Mouse (Mus musculus): ENCODE data around the gene Ptges.
"Not testable (repeated sequence)": the region's sequence is repeated elsewhere in the genome, so short reads cannot be mapped to it uniquely, and the experiment has no call there.

The Ptges gene

DNA sequence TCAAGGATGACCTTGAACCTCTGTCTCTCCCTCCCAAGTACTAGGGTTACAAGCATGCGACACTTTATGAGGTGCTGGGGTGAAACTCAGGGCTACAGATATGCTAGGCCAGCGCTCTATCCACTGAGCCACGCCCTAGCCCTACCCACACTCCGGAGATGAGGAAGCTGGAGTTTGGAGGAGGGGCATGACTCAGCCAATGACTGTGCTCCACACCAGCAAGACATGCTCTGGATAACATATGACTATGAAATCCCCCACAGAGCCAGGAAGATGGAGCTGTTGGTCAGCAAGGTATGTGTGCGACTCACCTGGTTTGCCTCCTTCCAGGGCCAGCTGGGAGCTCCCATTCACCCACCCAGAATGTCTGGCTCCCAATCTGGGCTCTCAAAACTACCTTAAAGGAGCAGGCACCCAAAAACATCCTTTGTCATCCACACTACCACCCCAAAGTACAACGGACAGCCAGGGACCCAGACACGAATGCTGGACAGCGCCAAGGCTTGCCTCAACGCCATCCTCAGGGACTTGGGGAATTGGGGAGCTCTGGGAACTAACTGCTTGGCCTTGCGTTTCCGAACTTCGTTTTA lies 675 bp downstream of the Ptges start:
- DNase-seq (ENCODE audit: low spot score in 2 of 2): peak in 1 of 2 experiments; percentile 30

- DNase-seq (ENCODE audit: low spot score in 2 of 2): peak in 1 of 2 experiments; percentile 76
These were observed 1.6 kb downstream of the Ptges start for GRCm38 (mm10) chr2:30927844-30928628.

- no peak for DNase-seq (ENCODE audit: low spot score in 2 of 2)
These were observed 2.4 kb downstream of the Ptges start for GRCm38 (mm10) chr2:30927151-30927781.

DNA sequence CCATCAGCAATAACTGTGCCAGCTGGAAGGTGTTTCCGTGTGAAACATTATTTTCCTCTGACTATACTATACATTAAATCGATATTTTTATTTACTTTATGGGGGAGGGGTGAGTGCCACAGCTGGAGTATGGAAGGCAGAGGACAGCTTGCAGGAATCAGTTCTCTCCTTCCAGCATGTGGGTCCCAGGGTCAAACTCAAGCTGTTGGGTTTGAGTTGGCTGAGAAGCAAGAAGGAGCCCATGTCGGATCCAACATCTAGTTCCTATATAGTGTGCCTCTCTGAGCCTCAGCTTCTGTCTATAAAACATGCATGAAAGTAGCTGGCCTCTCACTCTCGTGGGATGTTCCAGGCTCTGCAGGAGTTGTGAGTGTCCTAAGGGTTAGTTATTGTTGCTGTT lies 3.3 kb downstream of the Ptges start:
- no peak for DNase-seq (ENCODE audit: low spot score in 2 of 2)

DNA sequence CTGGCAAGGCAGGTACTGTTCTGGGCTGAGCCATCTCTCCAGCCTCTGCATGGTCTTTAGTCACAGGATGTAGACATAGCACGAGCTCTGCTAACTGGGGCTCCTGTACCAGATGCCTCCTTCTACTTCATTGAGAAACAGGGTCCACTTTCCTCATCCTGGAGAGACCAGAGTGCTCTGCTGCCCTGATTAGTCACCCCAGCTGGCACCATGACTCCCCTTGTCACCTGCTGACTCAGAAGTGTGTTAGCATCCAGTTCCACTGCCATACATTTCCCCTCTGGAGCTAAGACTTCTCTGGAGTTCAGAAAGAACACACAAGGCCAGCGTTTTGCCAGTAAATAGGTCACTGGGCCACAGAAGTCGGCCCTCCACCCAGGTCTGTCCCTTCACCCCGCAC lies 4.5 kb downstream of the Ptges start:
- DNase-seq (ENCODE audit: low spot score in 2 of 2): no peak

GRCm38 (mm10) chr2:30923099-30923498 lies 6.6 kb downstream of the Ptges start:
- no peak for DNase-seq (ENCODE audit: low spot score in 2 of 2)

- DNase-seq (ENCODE audit: low spot score in 2 of 2): peak; percentile 46 to 47
These were observed 9.4 kb downstream of the Ptges start for GRCm38 (mm10) chr2:30920216-30920615.

GRCm38 (mm10) chr2:30918780-30919329 lies 10.8 kb downstream of the Ptges start:
- DNase-seq (ENCODE audit: low spot score in 2 of 2): no peak

DNA sequence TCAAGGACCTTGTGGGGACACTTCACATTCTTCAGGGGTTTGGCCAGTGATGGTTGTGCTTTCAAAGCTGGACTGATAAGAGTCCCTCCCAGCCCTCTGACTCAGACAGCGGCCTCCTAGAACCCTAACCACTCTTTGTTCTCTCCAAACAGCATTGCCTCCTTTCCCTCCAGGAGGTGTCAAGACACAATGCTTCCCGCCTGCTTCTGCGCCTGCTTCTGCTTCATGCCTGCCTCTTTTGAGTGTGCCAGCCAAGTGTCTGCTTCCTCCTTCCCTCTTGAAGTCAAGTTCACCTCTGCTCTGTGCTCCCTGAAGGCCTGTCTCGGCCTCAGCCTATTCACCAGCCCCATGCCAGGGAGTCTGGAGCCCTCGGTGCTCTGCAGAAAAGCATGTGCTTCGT lies 11.5 kb downstream of the Ptges start:
- DNase-seq (ENCODE audit: low spot score in 2 of 2): no peak

- peak in 1 of 2 experiments; percentile 29 for DNase-seq (ENCODE audit: low spot score in 2 of 2)
These were observed 12.0 kb downstream of the Ptges start for GRCm38 (mm10) chr2:30917649-30918048.

GRCm38 (mm10) chr2:30915933-30916332 lies 13.7 kb downstream of the Ptges start:
- not testable (repeated sequence) for DNase-seq (ENCODE audit: low spot score in 2 of 2)

GRCm38 (mm10) chr2:30915376-30915775 lies 14.3 kb downstream of the Ptges start:
- DNase-seq (ENCODE audit: low spot score in 2 of 2): no peak

- DNase-seq (ENCODE audit: low spot score in 2 of 2): no peak
These were observed 14.8 kb downstream of the Ptges start for GRCm38 (mm10) chr2:30914836-30915235.

DNA sequence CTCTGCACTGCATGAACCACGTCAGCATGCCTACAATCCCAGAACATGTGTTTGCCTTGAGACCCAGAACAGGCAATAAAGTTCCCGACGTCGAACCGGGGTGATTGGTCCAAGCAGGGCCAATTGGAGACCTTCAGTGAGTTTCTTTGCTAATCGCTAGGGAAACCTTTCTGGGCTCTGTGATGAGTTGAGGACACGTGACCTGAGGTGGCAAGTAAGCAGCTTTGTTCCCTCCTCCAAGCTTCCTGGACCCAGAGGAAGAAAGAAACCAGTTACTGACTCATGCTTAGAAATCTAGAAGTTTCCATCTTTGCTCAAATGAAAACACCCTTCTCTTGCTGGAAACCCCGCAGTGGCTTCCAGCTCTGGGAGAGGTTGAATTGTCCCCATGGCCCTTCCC lies 16.6 kb downstream of the Ptges start:
- DNase-seq (ENCODE audit: low spot score in 2 of 2): no peak

DNA sequence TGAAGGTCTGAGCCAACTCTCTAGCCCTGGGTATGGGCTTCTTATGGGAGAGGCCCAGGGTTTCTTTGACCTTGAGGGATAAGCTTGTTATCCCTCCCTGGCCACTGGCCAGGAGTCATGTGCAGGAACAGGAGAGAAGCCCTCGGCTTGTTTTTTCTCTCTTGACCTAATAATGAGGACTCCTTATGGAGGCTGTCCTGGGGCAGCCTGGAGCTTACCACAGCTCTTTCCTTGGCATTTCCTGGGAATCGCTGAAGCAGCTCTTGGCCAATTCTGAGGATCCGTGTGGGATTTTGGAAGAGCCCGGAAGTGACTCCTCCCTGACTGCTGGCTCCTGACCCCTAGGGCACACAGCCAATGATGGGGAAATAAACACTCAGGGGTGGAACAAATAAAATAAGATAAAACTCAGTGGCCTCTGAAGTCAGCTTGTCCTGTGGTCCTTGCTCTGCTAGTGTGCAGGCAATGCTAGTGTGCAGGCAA lies 17.3 kb downstream of the Ptges start:
- no peak for DNase-seq (ENCODE audit: low spot score in 2 of 2)

GRCm38 (mm10) chr2:30906641-30907040 lies 23.0 kb downstream of the Ptges start:
- no peak for DNase-seq (ENCODE audit: low spot score in 2 of 2)

GRCm38 (mm10) chr2:30905906-30906305 lies 23.8 kb downstream of the Ptges start:
- DNase-seq (ENCODE audit: low spot score in 2 of 2): no peak

GRCm38 (mm10) chr2:30904991-30905390 lies 24.7 kb downstream of the Ptges start:
- no peak for DNase-seq (ENCODE audit: low spot score in 2 of 2)

GRCm38 (mm10) chr2:30904231-30904630 lies 25.4 kb downstream of the Ptges start:
- DNase-seq (ENCODE audit: low spot score in 2 of 2): no peak

- DNase-seq (ENCODE audit: low spot score in 2 of 2): no peak
These were observed 26.6 kb downstream of the Ptges start for GRCm38 (mm10) chr2:30902726-30903722.

GRCm38 (mm10) chr2:30902256-30902655 lies 27.4 kb downstream of the Ptges start:
- DNase-seq (ENCODE audit: low spot score in 2 of 2): no peak
